Mouse (Mus musculus) brown adipose tissue, adult 24 weeks (tissue): ENCODE data around the gene Spata21. TPM values are rescaled to one million over a fixed set of nuclear protein-coding genes. Genes with fewer than 3 reads are reported as not detected.

Source experiments
- H3K27ac ChIP-seq: fragments of 200-500 bp; replicated peaks from 2 replicates; pipeline ENCODE4 v1.5.1; 2012; ENCODE audit warnings: low read depth, mild to moderate bottlenecking, low read length
- H3K4me1 ChIP-seq: fragments of 200-500 bp; 2 replicates; pipeline ENCODE4 v1.6.1; 2012; ENCODE audit warnings: low read length, mixed read lengths; ENCODE audit not compliant: control insufficient read depth, insufficient read depth, insufficient read length
- H3K4me3 ChIP-seq: fragments of 200-500 bp; 2 replicates; pipeline ENCODE4 v1.5.1; 2012; ENCODE audit warnings: low read depth, mild to moderate bottlenecking, low read length, moderate library complexity; ENCODE audit not compliant: insufficient read depth
- polyA plus RNA-seq: library from polyadenylated mRNA; stranded (reverse); fragments of >200 nt; gene quantifications from 2 replicates; pipeline ENCODE4 v1.2.4, GENCODE M21; 2012; ENCODE audit not compliant: missing spikeins, insufficient read depth, insufficient read length

The Spata21 gene
- polyA plus RNA-seq, 1 experiment, result not detected

- Histone ChIP-seq H3K4me3 (no peak overlapping the region), H3K4me1 (no peaks in the 10 kb centered on the region), H3K27ac (no peak overlapping the region)
Observed at GRCm38 (mm10) chr4:141066709-141067515, 21.2 kb upstream of the Spata21 start.

- no peaks in the 10 kb centered on the region for H3K4me1 ChIP-seq
- H3K27ac ChIP-seq, result no peak overlapping the region
- no peak overlapping the region for H3K4me3 ChIP-seq
Observed at GRCm38 (mm10) chr4:141067516-141068046, 20.6 kb upstream of the Spata21 start.

DNA sequence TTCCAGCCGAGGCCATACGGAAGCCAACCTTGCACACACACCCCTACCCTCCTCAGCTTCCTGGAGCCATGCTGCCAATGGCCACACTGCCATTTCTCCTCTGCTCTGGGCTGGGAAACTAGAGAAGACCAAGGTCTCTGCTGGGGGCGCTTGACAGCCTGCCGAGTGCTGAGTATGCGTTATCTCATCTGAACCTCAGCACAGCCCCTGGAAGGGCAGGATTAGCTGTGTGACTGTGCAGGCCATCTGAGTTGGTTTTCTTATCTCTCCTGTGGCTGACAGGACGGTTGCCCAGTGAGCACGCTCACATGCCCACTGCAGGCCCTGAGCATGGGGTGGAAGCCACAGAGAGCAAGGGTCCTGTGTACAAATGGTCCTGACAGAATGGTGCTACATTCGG is 19.5 kb upstream of the Spata21 start:
- H3K4me3 ChIP-seq, result no peak overlapping the region
- no peaks in the 10 kb centered on the region; the same call in 1 of the 2 replicates for H3K4me1 ChIP-seq
- H3K27ac ChIP-seq, result no peak overlapping the region

GRCm38 (mm10) chr4:141069731-141070130 is 18.4 kb upstream of the Spata21 start:
- Histone ChIP-seq H3K4me1 (no peaks in the 10 kb centered on the region; the same call in 1 of the 2 replicates), H3K4me3 (no peak overlapping the region), H3K27ac (no peak overlapping the region)

- Histone ChIP-seq H3K4me3 (no peak overlapping the region), H3K4me1 (peaks cover 13% of the 10 kb centered on the region)
Observed at GRCm38 (mm10) chr4:141072502-141072901, 15.6 kb upstream of the Spata21 start.

GRCm38 (mm10) chr4:141073661-141074060 is 14.5 kb upstream of the Spata21 start:
- Histone ChIP-seq H3K4me3 (no peak overlapping the region), H3K4me1 (peaks cover 13% of the 10 kb centered on the region), H3K27ac (no peak overlapping the region)

More at GRCm38 (mm10) chr4:141072502-141072901, 15.6 kb upstream of the Spata21 start:
- no peak overlapping the region for H3K27ac ChIP-seq

- Histone ChIP-seq H3K27ac (no peak overlapping the region), H3K4me3 (no peak overlapping the region), H3K4me1 (peaks cover 13% of the 10 kb centered on the region)
Observed at GRCm38 (mm10) chr4:141074109-141074508, 14.0 kb upstream of the Spata21 start.

- peaks cover 13% of the 10 kb centered on the region for H3K4me1 ChIP-seq
- peak overlapping the region; percentile 78 for H3K27ac ChIP-seq
- peak overlapping the region; percentile 92 for H3K4me3 ChIP-seq
Observed at GRCm38 (mm10) chr4:141076761-141077506, 11.2 kb upstream of the Spata21 start.

- Histone ChIP-seq H3K4me3 (peak within 1 kb of the TSS; percentile 92), H3K27ac (peak within 1 kb of the TSS; percentile 78), H3K4me1 (peaks cover 13% of the 10 kb centered on the region)
Observed at GRCm38 (mm10) chr4:141077681-141078509, 10.2 kb upstream of the Spata21 start, which contains the start of gene Necap2. Necap2 (minus strand) TSS chr4:141078357.

GRCm38 (mm10) chr4:141078510-141079137 is 9.5 kb upstream of the Spata21 start:
- Histone ChIP-seq H3K4me1 (peaks cover 13% of the 10 kb centered on the region), H3K4me3 (no peak overlapping the region), H3K27ac (no peak overlapping the region)

GRCm38 (mm10) chr4:141086862-141087261 is 1.3 kb upstream of the Spata21 start:
- H3K4me1 ChIP-seq, result no peaks in the 10 kb centered on the region
- no peak overlapping the region for H3K4me3 ChIP-seq
- H3K27ac ChIP-seq, result no peak overlapping the region

DNA sequence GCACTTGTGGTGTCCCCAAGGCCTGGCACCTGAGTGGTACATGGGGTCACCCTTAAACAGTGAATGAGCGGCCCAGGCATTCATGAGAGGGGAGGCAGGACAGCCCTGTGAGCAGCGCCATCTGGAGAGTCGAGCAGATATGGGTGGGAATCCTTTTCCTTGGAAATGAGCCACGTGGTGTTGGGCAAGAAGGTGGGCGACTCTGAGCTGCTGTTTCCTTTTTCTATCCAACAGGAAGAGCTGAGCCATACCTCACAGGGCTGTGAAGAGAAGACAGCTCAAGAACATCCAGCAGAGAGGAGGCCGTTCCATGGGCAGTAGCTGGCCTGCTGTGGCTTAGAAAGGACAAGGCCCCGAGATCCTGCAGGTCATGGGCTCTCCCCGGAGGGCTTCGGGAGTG is 581 bp downstream of the Spata21 start:
- no peak overlapping the region for H3K4me3 ChIP-seq
- no peaks in the 10 kb centered on the region for H3K4me1 ChIP-seq

GRCm38 (mm10) chr4:141095016-141095415 is 6.9 kb downstream of the Spata21 start:
- no peak overlapping the region for H3K4me3 ChIP-seq
- H3K27ac ChIP-seq, result no peak overlapping the region
- H3K4me1 ChIP-seq, result no peaks in the 10 kb centered on the region

More for the DNA sequence above, 581 bp downstream of the Spata21 start:
- H3K27ac ChIP-seq, result no peak overlapping the region

- no peak overlapping the region for H3K27ac ChIP-seq
- no peak overlapping the region for H3K4me3 ChIP-seq
- H3K4me1 ChIP-seq, result no peaks in the 10 kb centered on the region
Observed at GRCm38 (mm10) chr4:141096710-141097109, 8.6 kb downstream of the Spata21 start.
